Mouse (Mus musculus): ENCODE results near the gene Olfr1348. TPM values are rescaled to one million over a fixed set of nuclear protein-coding genes. Genes with fewer than 3 reads are reported as not detected.
"Not testable (repeated sequence)": the region's sequence is repeated elsewhere in the genome, so short reads cannot be mapped to it uniquely, and the experiment has no call there.

Olfr1348 gene
- not detected for total RNA-seq (2021)
- long read RNA-seq, experiment 1: 0 reads
- long read RNA-seq, experiment 2: 0 reads

GRCm38 (mm10) chr7:6508648-6509047 is at the start of gene Olfr1348:
Olfr1348 (minus strand) TSS chr7:6508748.
- DNase-seq (ENCODE audit: low spot score in 2 of 2): no peak

- no peak for DNase-seq (ENCODE audit: low spot score in 2 of 2)
Observed at GRCm38 (mm10) chr7:6526141-6526540, 17.6 kb upstream of the Olfr1348 start.

GRCm38 (mm10) chr7:6525001-6525400 is 16.5 kb upstream of the Olfr1348 start:
- DNase-seq (ENCODE audit: low spot score in 2 of 2): no peak

GRCm38 (mm10) chr7:6522850-6523249 is 14.3 kb upstream of the Olfr1348 start, which contains the start of gene Olfr1349:
Olfr1349 (minus strand) TSS chr7:6522950.
- no peak for DNase-seq (ENCODE audit: low spot score in 2 of 2)

- no peak for DNase-seq (ENCODE audit: low spot score in 2 of 2)
Observed at GRCm38 (mm10) chr7:6521666-6522065, 13.1 kb upstream of the Olfr1348 start.

- no peak for DNase-seq (ENCODE audit: low spot score in 2 of 2)
Observed at GRCm38 (mm10) chr7:6499655-6500054, 8.9 kb downstream of the Olfr1348 start, which contains the start of gene Olfr1347. Olfr1347 (minus strand) TSS chr7:6499755.

GRCm38 (mm10) chr7:6486841-6487240 is 21.7 kb downstream of the Olfr1348 start, which contains the start of gene Olfr5:
Olfr5 (minus strand) TSS chr7:6486941.
- no peak for DNase-seq (ENCODE audit: low spot score in 2 of 2)

- DNase-seq (ENCODE audit: low spot score in 2 of 2): not testable (repeated sequence)
Observed at GRCm38 (mm10) chr7:6477633-6478032, 30.9 kb downstream of the Olfr1348 start.

- no peak for DNase-seq (ENCODE audit: low spot score in 2 of 2)
Observed at GRCm38 (mm10) chr7:6466951-6467350, 41.6 kb downstream of the Olfr1348 start, which contains the start of gene Olfr1346. Olfr1346 (plus strand) TSS chr7:6467101.

GRCm38 (mm10) chr7:6456399-6456798 is 52.1 kb downstream of the Olfr1348 start:
- DNase-seq (ENCODE audit: low spot score in 2 of 2): no peak

GRCm38 (mm10) chr7:6455868-6456267 is 52.7 kb downstream of the Olfr1348 start, which contains the start of gene Olfr1336:
Olfr1336 (plus strand) TSS chr7:6456168.
- no peak for DNase-seq (ENCODE audit: low spot score in 2 of 2)

Other genes with a start within 250 kb of the Olfr1348 start
- gene Zfp667, start 222.2 kb downstream of the Olfr1348 start, total RNA-seq (2021): 10 to 100 TPM; 15.8 to 16.8 TPM
- gene Zfp583, start 177.5 kb downstream of the Olfr1348 start, total RNA-seq (2021): 10 to 100 TPM; 10.2 to 13.1 TPM
- 1 to 10 TPM; 4.8 to 5.4 TPM for gene Gm3854, start 165.0 kb downstream of the Olfr1348 start, total RNA-seq (2021)
- gene Zfp78, start 145.5 kb downstream of the Olfr1348 start, total RNA-seq (2021): 1 to 10 TPM; 4.1 to 5.2 TPM
- 1 to 10 TPM; 7.7 to 8.6 TPM for gene Zfp28, start 125.5 kb downstream of the Olfr1348 start, total RNA-seq (2021)
- 10 to 100 TPM; 14.0 to 14.5 TPM for gene Smim17, start 110.0 kb downstream of the Olfr1348 start, total RNA-seq (2021)
- gene Gm20715, start 98.5 kb downstream of the Olfr1348 start, total RNA-seq (2021): under 1 TPM; 0.21 to 0.28 TPM
- gene Olfr1344, start 70.1 kb downstream of the Olfr1348 start, total RNA-seq (2021): 1 to 10 TPM in 1 of 2 experiments, under 1 TPM in 1; 0.40 to 1.0 TPM
- not detected for gene Olfr1336, start 52.6 kb downstream of the Olfr1348 start, total RNA-seq (2021)
- gene Olfr1346, start 41.6 kb downstream of the Olfr1348 start, total RNA-seq (2021): not detected
- not detected for gene Olfr5, start 21.8 kb downstream of the Olfr1348 start, total RNA-seq (2021)
- gene Olfr1347, start 9.0 kb downstream of the Olfr1348 start, total RNA-seq (2021): not detected
- not detected for gene Olfr1349, start 14.2 kb upstream of the Olfr1348 start, total RNA-seq (2021)
- gene Olfr1350, start 56.1 kb upstream of the Olfr1348 start, total RNA-seq (2021): not detected
- 1 to 10 TPM; 3.8 to 6.6 TPM for gene Zim1, start 187.7 kb upstream of the Olfr1348 start, total RNA-seq (2021)
- gene Peg3, start 221.7 kb upstream of the Olfr1348 start, total RNA-seq (2021): 100 to 1,000 TPM; 217 to 231 TPM
- 10 to 100 TPM; 42.2 to 44.7 TPM for gene Usp29, start 221.8 kb upstream of the Olfr1348 start, total RNA-seq (2021)

All from left cerebral cortex, adult 18-20 months (tissue).